Mouse (Mus musculus) adrenal gland, postnatal 14 days (tissue): ENCODE measurements around the gene Obox6. TPM values are rescaled to one million over a fixed set of nuclear protein-coding genes. Genes with fewer than 3 reads are reported as not detected.

Experiments used
- DNase-seq: peaks from one replicate; pipeline ENCODE4 v3.0.0; 2021; ENCODE audit warnings: mixed read lengths
- long read RNA-seq, 2 experiments: library from polyadenylated mRNA; stranded (forward); transcript quantifications; one replicate each; pipeline ENCODE4 v2.0.0; 2021
- total RNA-seq: library from RNA; stranded (reverse); gene quantifications from 2 replicates; pipeline ENCODE4 v1.2.3, GENCODE M21; 2021

Obox6 gene
- not detected in 2 replicates for total RNA-seq
- long read RNA-seq, experiment 1, result 0 reads
- long read RNA-seq, experiment 2, result 0 reads

DNA sequence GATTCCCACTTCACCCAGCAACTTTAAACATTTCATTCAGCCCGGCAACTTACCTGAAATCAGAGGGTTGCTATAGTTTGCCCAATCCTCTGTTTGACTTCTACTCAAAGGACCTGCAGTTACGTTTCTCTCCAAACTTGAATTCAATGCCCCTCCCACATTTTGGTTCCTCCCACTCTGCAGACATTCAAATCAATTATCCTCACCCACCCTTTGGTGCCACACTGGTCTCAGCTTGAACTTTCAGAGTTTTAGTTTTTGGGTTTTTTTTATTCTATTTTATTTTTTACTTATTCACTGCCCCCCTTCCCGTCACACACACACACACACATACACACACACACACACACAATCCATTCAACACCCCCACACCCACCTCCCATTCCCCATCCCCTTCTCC is at the start of gene Obox6:
TSS of gene Obox6 (minus strand) at position 101 of the 400 bp plus-strand sequence.
- no peak for DNase-seq

DNA sequence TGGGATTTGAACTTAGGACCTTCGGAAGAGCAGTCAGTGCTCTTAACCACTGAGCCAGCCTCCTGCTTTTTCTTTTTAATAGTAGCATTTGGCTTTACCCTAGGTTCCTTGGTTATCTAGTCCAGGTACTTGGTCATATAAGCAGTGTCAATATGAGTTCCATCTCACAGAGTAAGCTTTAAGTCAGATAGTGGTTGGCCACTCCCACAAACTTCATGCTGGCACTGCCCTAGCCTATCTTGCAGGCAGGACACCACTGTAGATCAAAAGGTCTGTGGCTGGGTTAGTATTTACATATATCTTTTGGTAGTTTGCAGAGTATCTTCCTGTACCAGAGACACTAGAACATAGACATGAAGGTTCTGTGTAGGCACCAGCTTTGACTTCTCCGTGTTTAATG is 44.6 kb upstream of the Obox6 start:
- DNase-seq, result no peak

DNA sequence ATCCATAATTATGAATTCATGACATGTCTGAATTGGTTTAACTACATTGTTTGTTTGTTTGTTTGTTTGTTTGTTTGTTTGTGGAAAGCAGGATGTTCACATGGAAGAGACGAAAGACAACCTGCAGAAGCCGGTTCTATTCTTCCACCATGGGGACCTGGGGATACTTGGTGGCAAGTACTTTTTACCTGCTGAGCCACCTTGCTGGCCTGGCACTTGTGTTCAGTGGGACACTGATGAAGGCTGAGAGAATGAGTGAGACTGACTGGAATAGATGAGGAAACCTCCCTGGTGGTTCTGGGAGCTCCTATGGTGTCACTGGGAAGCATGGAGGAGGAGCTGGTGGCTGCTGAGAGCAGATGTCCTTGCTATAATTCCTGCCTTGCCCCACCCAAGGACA is 42.8 kb upstream of the Obox6 start, which contains the start of gene Crxos:
TSS of gene Crxos (plus strand) at position 301 of the 400 bp plus-strand sequence.
- no peak for DNase-seq

DNA sequence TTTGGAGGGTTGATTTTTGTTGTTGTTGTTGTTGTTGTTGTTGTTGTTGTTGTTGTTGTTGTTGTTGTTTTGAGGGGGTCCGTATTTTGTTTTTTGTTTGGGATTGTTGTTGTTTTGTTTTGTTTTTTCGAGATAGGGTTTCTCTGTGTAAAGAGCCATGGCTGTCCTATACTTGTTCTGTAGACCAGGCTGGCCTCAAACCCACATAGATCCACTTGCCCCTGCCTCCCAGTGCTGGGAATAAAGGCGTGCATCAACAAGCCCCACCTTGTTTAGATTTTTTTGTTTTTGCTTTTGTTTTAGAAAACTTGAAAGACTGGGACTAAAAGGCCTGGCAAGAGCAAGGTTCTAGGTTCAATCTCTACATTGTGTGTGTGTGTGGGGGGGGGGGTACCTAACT is 42.4 kb upstream of the Obox6 start:
- no peak for DNase-seq

DNA sequence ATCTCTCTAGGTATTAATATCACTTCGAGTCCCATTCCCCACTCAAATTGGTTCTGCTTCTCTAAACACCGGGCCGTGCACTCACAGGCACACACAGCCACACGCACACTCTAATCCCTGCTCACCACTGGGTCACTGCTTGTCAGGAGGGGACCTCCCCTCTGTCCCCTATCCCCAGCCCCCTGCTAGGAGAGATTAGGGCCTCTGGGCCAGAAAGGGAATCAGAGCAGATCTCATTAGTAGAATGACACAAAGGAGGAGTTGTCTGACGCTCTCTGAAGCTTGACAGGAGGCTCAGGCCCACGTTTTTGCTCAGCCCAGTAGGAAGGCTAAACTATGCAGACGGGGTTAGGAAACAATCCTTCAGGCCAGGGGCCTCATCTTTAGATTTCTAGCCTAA is 41.9 kb upstream of the Obox6 start:
- DNase-seq, result no peak

DNA sequence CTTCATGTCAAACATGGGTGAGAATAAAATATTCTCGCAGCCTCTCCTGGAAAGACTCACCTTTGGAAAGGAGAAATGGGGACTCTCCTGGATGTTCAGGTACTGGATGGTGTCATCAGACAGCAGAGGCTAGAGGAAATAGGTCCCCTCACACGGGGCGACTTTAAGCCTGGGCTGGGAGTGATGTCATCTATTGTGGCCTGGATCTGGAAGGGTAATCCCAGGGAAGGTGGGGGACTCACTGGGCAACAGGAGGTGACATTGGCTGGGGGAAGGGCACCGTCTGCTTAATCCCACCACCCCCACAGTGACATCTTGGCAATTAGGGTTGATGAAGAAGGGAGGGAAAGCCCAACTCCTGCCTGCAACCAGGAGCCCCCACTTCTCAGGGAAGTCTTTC is 40.3 kb upstream of the Obox6 start, which contains the start of gene Crx:
TSS of gene Crx (minus strand) at position 213 of the 400 bp plus-strand sequence.
- DNase-seq, result no peak

DNA sequence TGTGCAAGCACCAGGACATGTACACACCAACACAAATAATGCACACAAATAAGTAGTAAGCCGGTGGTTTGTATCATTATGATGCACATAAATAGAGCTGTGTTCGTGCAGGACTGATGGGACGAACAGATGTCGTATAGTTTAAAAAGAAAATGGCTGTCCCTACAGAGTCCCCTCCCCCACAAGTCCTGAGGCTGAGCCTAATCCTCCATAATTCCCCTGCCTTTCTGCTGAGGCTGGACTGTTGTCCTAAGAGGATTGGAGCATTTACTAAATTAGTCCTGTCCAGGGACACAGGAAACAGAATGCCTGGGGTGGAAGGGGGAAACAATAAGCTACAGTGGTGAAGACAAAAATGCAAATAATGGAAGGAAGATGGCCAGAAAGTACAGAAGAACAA is 24.6 kb upstream of the Obox6 start:
- no peak for DNase-seq

DNA sequence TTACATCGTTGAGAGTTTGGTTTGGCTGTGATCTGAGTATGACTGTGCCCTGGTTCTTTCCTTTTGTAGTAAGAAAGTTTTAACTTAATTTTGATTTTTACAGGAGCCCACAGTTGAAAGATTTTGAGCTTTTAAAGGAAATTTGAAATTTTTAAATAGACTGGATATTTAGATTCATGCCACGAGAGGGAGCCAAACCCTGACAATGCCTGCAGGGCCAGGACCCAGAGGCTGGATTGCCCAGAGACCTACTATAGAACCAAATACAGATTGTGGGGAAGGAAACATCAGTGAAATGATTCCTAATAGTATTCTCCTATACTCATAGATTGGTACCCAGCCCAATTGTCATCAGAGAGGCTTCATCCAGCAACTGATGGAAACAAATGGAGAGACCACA is 20.2 kb upstream of the Obox6 start:
- peak; percentile 22 for DNase-seq

Other genes with a start within 250 kb of the Obox6 start
- not detected in 2 replicates for gene Obox3, start 199.8 kb downstream of the Obox6 start, total RNA-seq
- gene Obox5, start 89.5 kb downstream of the Obox6 start, total RNA-seq, result not detected in 2 replicates
- gene Crx, start 40.3 kb upstream of the Obox6 start, total RNA-seq, result not detected in 2 replicates
- gene Crxos, start 42.9 kb upstream of the Obox6 start, total RNA-seq, result not detected in 2 replicates
- gene Selenow, start 82.7 kb upstream of the Obox6 start, total RNA-seq, result 191 and 202 TPM in 2 replicates
- gene Nop53, start 106.4 kb upstream of the Obox6 start, total RNA-seq, result 196 and 213 TPM in 2 replicates
- 119 and 121 TPM in 2 replicates for gene Ehd2, start 127.9 kb upstream of the Obox6 start, total RNA-seq
- gene Bicra, start 208.2 kb upstream of the Obox6 start, total RNA-seq, result 16.1 and 16.7 TPM in 2 replicates
- gene Zfp541, start 222.1 kb upstream of the Obox6 start, total RNA-seq, result 0.07 and 0.08 TPM in 2 replicates